Mouse (Mus musculus) ES-E14 (cell line): ENCODE results near the gene Stxbp1. TPM values are rescaled to one million over a fixed set of nuclear protein-coding genes. Genes with fewer than 3 reads are reported as not detected.

Experiments used
- DNase-seq: peaks from one replicate; pipeline ENCODE4 v3.0.0-alpha.2; 2013; ENCODE audit warnings: low read depth, low spot score
- H3K27ac ChIP-seq: 2 replicates; pipeline ENCODE4 v1.5.1; 2012; ENCODE audit warnings: low read depth, mild to moderate bottlenecking, low read length, moderate library complexity, mixed read lengths; ENCODE audit not compliant: poor library complexity, insufficient read depth, severe bottlenecking
- H3K36me3 ChIP-seq: 2 replicates; pipeline ENCODE4 v1.6.1; 2012; ENCODE audit warnings: mild to moderate bottlenecking, low read length, moderate library complexity, mixed read lengths; ENCODE audit not compliant: control insufficient read depth, poor library complexity, insufficient read depth, severe bottlenecking
- H3K4me1 ChIP-seq, 2 experiments: fragments of 150-350 bp in 1 of 2; sonication (generic) in 1 of 2; 2 replicates each; pipeline ENCODE4 v1.6.1; 2012; ENCODE audit warnings: low read length in 2 of 2, mild to moderate bottlenecking in 1 of 2, mixed read lengths in 1 of 2; ENCODE audit not compliant: control insufficient read depth in 2 of 2, insufficient read depth in 2 of 2, poor library complexity in 1 of 2
- H3K4me3 ChIP-seq, 2 experiments: fragments of 150-350 bp in 1 of 2; sonication (generic) in 1 of 2; 2 replicates each; pipeline ENCODE4 v1.5.1; 2012; ENCODE audit warnings: low read length in 2 of 2, low read depth in 1 of 2, mild to moderate bottlenecking in 1 of 2, mixed read lengths in 1 of 2; ENCODE audit not compliant: insufficient read depth in 1 of 2, poor library complexity in 1 of 2, severe bottlenecking in 1 of 2
- H3K9ac ChIP-seq: 2 replicates; pipeline ENCODE4 v1.6.1; 2012; ENCODE audit warnings: low read depth, mild to moderate bottlenecking, low read length, mixed read lengths; ENCODE audit not compliant: poor library complexity, insufficient read depth, severe bottlenecking
- H3K9me3 ChIP-seq: fragments of 150-350 bp; sonication (generic); 2 replicates; pipeline ENCODE4 v1.6.1; 2012; ENCODE audit warnings: low read depth, mild to moderate bottlenecking, low read length; ENCODE audit not compliant: control insufficient read depth, insufficient read depth
- CHD2 ChIP-seq: IDR thresholded peaks from 2 replicates; pipeline ENCODE4 v1.6.1; 2014; ENCODE audit warnings: mild to moderate bottlenecking, low read depth, low read length, inconsistent platforms
- HCFC1 ChIP-seq: IDR thresholded peaks from 2 replicates; pipeline ENCODE4 v1.6.1; 2012; ENCODE audit warnings: low read length, inconsistent platforms, borderline replicate concordance; ENCODE audit not compliant: insufficient read depth
- MAFK ChIP-seq: IDR thresholded peaks from 2 replicates; pipeline ENCODE4 v1.6.1; 2014; ENCODE audit warnings: mild to moderate bottlenecking, low read depth, low read length, inconsistent platforms; ENCODE audit not compliant: insufficient read depth
- ZC3H11A ChIP-seq: IDR thresholded peaks from 2 replicates; pipeline ENCODE4 v1.6.1; 2012; ENCODE audit warnings: low read depth, mild to moderate bottlenecking, inconsistent platforms, low read length, borderline replicate concordance
- ZNF384 ChIP-seq: IDR thresholded peaks from 2 replicates; pipeline ENCODE4 v1.6.1; 2012; ENCODE audit warnings: low read depth, low read length, inconsistent platforms
- in situ Hi-C, 2 experiments: fragments of 600-800 bp; cut with MboI; formaldehyde crosslinking; loops; one replicate each; pipeline ENCODE4 v1.15.1; 2025; ENCODE audit warnings: low sequenced_read_pairs in 2 of 2, inconsistent platforms in 1 of 2; ENCODE audit not compliant: unreplicated experiment in 2 of 2
- total RNA-seq: library from RNA; depleted of rRNA; stranded (reverse); fragments of 300-350 nt; gene quantifications from 2 replicates; pipeline ENCODE4 v1.2.3, GENCODE M21; 2012

Gene Stxbp1
- total RNA-seq, 1 experiment = 4.0 TPM

GRCm38 (mm10) chr2:32768661-32769285 lies 78.3 kb downstream of the Stxbp1 start:
- in situ Hi-C loops = no loop called here
- H3K4me1 ChIP-seq = peaks cover 0 to 18% of the 10 kb centered on the region in 2 experiments; a peak in 2 of 4 replicates
- no peak overlapping the region for H3K27ac ChIP-seq
- peak overlapping the region in 1 of 2 experiments; percentile 46; a peak in 2 of 4 replicates for H3K4me3 ChIP-seq
- TF ChIP-seq ZNF384 (no peak), MAFK (no peak), CHD2 (no peak), ZC3H11A (no peak), HCFC1 (no peak)
- DNase-seq = no peak
- H3K9ac ChIP-seq = no peak overlapping the region
- no peaks in the 10 kb centered on the region for H3K9me3 ChIP-seq
- H3K36me3 ChIP-seq = no peaks in the 10 kb centered on the region

- Histone ChIP-seq H3K9me3 (no peaks in the 10 kb centered on the region), H3K9ac (no peak overlapping the region), H3K36me3 (no peaks in the 10 kb centered on the region; the same call in 1 of the 2 replicates), H3K4me3 (no peak overlapping the region), H3K27ac (no peak overlapping the region), H3K4me1 (peaks cover 0 to 17% of the 10 kb centered on the region in 2 experiments; a peak in 2 of 4 replicates)
- DNase-seq = no peak
- in situ Hi-C loops = no loop called here
- TF ChIP-seq ZC3H11A = no peak
- no peak for TF ChIP-seq HCFC1
- no peak for TF ChIP-seq CHD2
- TF ChIP-seq MAFK = no peak
- TF ChIP-seq ZNF384 = no peak
Measured at GRCm38 (mm10) chr2:32767241-32767640, 79.8 kb downstream of the Stxbp1 start.

GRCm38 (mm10) chr2:32763353-32763752 lies 83.7 kb downstream of the Stxbp1 start:
- Histone ChIP-seq H3K9me3 (no peaks in the 10 kb centered on the region), H3K4me3 (no peak overlapping the region), H3K4me1 (peaks cover 0 to 7% of the 10 kb centered on the region in 2 experiments; a peak in 1 of 4 replicates), H3K27ac (no peak overlapping the region), H3K36me3 (peaks cover 11% of the 10 kb centered on the region), H3K9ac (no peak overlapping the region)
- no peak for DNase-seq
- in situ Hi-C loops = no loop called here
- TF ChIP-seq MAFK (no peak), ZC3H11A (no peak), HCFC1 (no peak), CHD2 (no peak), ZNF384 (no peak)

- no peak for DNase-seq
- Histone ChIP-seq H3K9me3 (no peaks in the 10 kb centered on the region), H3K4me1 (peaks cover 0 to 5% of the 10 kb centered on the region in 2 experiments; a peak in 1 of 4 replicates), H3K4me3 (no peak overlapping the region), H3K9ac (no peak overlapping the region), H3K27ac (no peak overlapping the region), H3K36me3 (peaks cover 11% of the 10 kb centered on the region)
- in situ Hi-C loops = no loop called here
- TF ChIP-seq ZC3H11A (no peak), ZNF384 (no peak), MAFK (no peak), HCFC1 (no peak), CHD2 (no peak)
Measured at GRCm38 (mm10) chr2:32761859-32762258, 85.2 kb downstream of the Stxbp1 start.

- in situ Hi-C loops = no loop called here
- TF ChIP-seq ZC3H11A (no peak), CHD2 (no peak), MAFK (no peak), ZNF384 (no peak), HCFC1 (no peak)
- DNase-seq = no peak
Measured at GRCm38 (mm10) chr2:32761361-32761760, 85.7 kb downstream of the Stxbp1 start.

More at GRCm38 (mm10) chr2:32761361-32761760, 85.7 kb downstream of the Stxbp1 start:
- H3K9me3 ChIP-seq = no peaks in the 10 kb centered on the region
- H3K36me3 ChIP-seq = peaks cover 11% of the 10 kb centered on the region
- no peak overlapping the region for H3K9ac ChIP-seq
- H3K4me1 ChIP-seq = peaks cover 0 to 5% of the 10 kb centered on the region in 2 experiments; a peak in 1 of 4 replicates
- H3K4me3 ChIP-seq = no peak overlapping the region
- H3K27ac ChIP-seq = no peak overlapping the region
